Mouse (Mus musculus): ENCODE measurements around the gene Ica1.
A peak's percentile ranks its signal among the peaks of the same experiment; 100 is the strongest.

Gene Ica1

GRCm38 (mm10) chr6:8741659-8742058 lies 36.6 kb downstream of the Ica1 start:
- DNase-seq, result no peak

- DNase-seq, result no peak
These were observed 38.2 kb downstream of the Ica1 start for GRCm38 (mm10) chr6:8740092-8740491.

GRCm38 (mm10) chr6:8738396-8738795 lies 39.9 kb downstream of the Ica1 start:
- DNase-seq, result peak; percentile 13 to 21

GRCm38 (mm10) chr6:8736493-8736820 lies 41.8 kb downstream of the Ica1 start:
- DNase-seq, result no peak

- peak; percentile 77 to 80 for DNase-seq
These were observed 42.4 kb downstream of the Ica1 start for GRCm38 (mm10) chr6:8735657-8736492.

- DNase-seq, result peak in 1 of 2 experiments; percentile 4
These were observed 43.2 kb downstream of the Ica1 start for GRCm38 (mm10) chr6:8735044-8735443.

GRCm38 (mm10) chr6:8732492-8732891 lies 45.8 kb downstream of the Ica1 start:
- DNase-seq, result peak in 1 of 2 experiments; percentile 4

- no peak for DNase-seq
These were observed 46.6 kb downstream of the Ica1 start for GRCm38 (mm10) chr6:8731656-8732191.

GRCm38 (mm10) chr6:8730433-8730832 lies 47.9 kb downstream of the Ica1 start:
- no peak for DNase-seq

GRCm38 (mm10) chr6:8727806-8728205 lies 50.5 kb downstream of the Ica1 start:
- no peak for DNase-seq

GRCm38 (mm10) chr6:8725610-8726009 lies 52.7 kb downstream of the Ica1 start:
- no peak for DNase-seq

GRCm38 (mm10) chr6:8719692-8720091 lies 58.6 kb downstream of the Ica1 start:
- no peak for DNase-seq

GRCm38 (mm10) chr6:8717967-8718366 lies 60.3 kb downstream of the Ica1 start:
- DNase-seq, result no peak

GRCm38 (mm10) chr6:8716539-8716938 lies 61.7 kb downstream of the Ica1 start:
- no peak for DNase-seq

GRCm38 (mm10) chr6:8711246-8711645 lies 67.0 kb downstream of the Ica1 start:
- no peak for DNase-seq

GRCm38 (mm10) chr6:8694636-8695514 lies 83.4 kb downstream of the Ica1 start:
- peak; percentile 24 to 33 for DNase-seq

- DNase-seq, result no peak
These were observed 84.2 kb downstream of the Ica1 start for GRCm38 (mm10) chr6:8693926-8694635.

- no peak for DNase-seq
These were observed 85.0 kb downstream of the Ica1 start for GRCm38 (mm10) chr6:8693141-8693881.

- no peak for DNase-seq
These were observed 86.9 kb downstream of the Ica1 start for GRCm38 (mm10) chr6:8691199-8691975.

- DNase-seq, result no peak
These were observed 87.8 kb downstream of the Ica1 start for GRCm38 (mm10) chr6:8690441-8690840.
